Mouse (Mus musculus) thymus, adult 2 months (tissue): Measurements from ENCODE around the gene Gpcpd1.

Experiments used
- CTCF ChIP-seq: fragments of 200-500 bp; IDR thresholded peaks from 2 replicates; pipeline ENCODE4 v1.5.1; 2012; ENCODE audit warnings: mild to moderate bottlenecking, control low read depth, low read length, moderate library complexity, borderline replicate concordance; ENCODE audit not compliant: control insufficient read depth, poor library complexity, insufficient read depth; ENCODE audit errors: extremely low read depth
- POLR2A ChIP-seq: fragments of 200-500 bp; IDR thresholded peaks from 2 replicates; pipeline ENCODE4 v1.6.1; 2012; ENCODE audit warnings: mild to moderate bottlenecking, low read length, control low read depth, moderate library complexity; ENCODE audit not compliant: control insufficient read depth, poor library complexity, insufficient read depth; ENCODE audit errors: extremely low read depth

DNA sequence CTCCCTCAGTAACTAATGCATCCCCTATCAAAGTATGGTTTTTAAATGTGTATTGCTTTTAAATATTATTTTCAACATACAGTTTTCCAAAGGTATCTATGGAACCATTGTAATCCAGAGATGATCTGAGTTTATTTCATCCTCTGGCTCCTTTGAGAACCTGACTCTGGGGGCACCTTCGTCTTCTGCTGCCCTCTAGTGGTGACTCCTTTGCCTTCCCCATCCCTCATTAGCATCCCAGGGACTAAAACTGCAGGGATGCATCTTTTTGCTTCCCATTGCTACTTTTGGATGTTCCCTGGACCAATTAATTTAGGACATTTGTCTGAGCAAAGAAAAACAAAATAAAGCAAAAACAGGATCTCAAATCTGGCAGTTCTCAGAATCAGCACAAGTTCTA, 102.1 kb downstream of the Gpcpd1 start:
- TF ChIP-seq CTCF (no peak), POLR2A (no peak)
